Mouse (Mus musculus) liver, postnatal 0 days (tissue): ENCODE measurements around the gene Cpne5.
A peak's percentile ranks its signal among the peaks of the same experiment; 100 is the strongest.

Experiments
- CTCF ChIP-seq: sonication (generic); IDR thresholded peaks from 2 replicates; pipeline ENCODE4 v1.5.1; 2016; ENCODE audit warnings: antibody characterized with exemption, low read depth
- EP300 ChIP-seq: IDR thresholded peaks from 2 replicates; pipeline ENCODE4 v1.6.1; 2016; ENCODE audit warnings: antibody characterized with exemption, low read depth, mild to moderate bottlenecking

DNA sequence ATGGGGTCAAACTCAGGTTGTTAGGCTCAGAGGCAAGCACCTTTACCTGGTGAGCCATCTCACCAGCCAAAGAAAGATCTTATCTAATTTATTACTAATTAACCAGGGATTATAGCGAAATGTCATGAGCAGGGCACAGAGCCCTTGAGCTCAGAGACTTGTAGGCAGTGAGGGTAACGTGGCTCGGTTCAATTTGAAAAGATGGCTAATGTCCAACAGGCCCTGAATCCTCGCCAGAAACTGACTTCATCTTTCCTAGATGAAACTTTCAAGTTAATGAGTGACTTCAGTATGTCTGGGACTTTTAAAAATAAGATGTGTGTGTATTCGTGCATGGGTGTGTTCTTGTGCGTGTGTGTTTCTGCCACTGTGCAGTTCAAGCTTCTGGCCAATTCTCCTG, 115.2 kb downstream of the Cpne5 start:
- peak; percentile 59; the same call in 1 of the 2 replicates for TF ChIP-seq EP300
- no peak for TF ChIP-seq CTCF
